Mouse (Mus musculus) retina, adult 2 months (tissue): Measurements from ENCODE around the gene Tmem200c.

Experiments
- DNase-seq: peaks from one replicate; pipeline ENCODE4 v3.0.0-alpha.2; 2012; ENCODE audit warnings: low read depth, low spot score

Gene Tmem200c

DNA sequence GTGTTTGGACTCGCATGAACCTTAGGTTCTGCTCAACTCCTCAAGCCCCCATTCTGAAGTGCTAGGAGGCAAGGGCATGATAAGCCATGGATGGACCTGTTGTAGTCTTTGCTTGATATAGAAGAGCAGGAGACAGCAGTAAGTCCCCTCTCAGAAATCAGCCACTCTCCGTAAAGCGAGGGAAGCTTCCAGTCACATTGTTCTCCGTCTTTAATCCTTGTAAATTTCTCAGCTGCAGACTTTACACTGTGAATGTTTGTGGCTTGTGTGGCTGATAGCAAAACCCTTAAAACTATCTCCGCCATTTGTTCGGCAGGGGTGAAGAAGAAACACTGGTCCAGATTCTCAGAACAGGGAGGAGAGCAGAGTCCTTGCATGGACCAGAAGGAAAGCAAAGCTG, at the start of gene Tmem200c:
Gene Tmem200c, plus strand, starts transcription at position 301 of the 400 bp plus-strand sequence.
- DNase-seq = no peak

DNA sequence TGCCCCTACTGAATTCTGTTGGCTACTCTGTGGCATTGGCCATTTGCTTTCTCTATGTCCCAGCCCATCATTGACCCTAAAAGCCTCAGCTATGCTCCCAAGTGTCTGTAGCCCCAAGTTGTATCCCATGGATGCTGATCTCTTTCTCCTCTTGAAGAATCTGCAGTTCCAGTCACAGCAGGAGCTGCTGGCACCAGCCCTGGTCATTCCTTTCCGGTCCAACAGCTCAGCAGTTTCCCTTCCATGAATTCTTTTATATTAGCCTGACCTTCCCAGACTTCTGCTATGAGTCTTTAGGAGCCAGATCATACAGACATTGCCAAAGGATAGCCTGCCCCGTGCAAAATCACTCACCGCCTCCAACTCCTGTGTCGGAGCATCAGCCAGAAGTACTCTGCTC, 32.7 kb upstream of the Tmem200c start:
- DNase-seq = no peak

DNA sequence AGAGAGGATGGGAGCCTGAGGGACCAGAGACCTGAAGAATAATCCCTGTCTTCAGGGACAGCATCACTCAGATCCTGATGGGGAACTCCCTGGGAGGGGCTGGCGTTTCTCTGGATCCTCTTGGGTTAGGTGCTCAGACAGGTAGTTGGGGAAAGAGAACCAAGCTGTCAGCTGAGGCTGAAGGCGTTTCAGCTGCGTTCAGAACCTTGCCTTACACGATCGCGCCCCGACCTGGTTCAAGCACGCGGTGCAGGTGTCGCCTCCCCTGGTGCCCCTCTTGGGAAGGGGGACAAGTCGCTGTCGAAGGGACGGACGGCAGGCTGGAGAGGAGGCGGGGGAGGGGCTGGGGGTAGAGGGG, 10.2 kb downstream of the Tmem200c start:
- no peak for DNase-seq

DNA sequence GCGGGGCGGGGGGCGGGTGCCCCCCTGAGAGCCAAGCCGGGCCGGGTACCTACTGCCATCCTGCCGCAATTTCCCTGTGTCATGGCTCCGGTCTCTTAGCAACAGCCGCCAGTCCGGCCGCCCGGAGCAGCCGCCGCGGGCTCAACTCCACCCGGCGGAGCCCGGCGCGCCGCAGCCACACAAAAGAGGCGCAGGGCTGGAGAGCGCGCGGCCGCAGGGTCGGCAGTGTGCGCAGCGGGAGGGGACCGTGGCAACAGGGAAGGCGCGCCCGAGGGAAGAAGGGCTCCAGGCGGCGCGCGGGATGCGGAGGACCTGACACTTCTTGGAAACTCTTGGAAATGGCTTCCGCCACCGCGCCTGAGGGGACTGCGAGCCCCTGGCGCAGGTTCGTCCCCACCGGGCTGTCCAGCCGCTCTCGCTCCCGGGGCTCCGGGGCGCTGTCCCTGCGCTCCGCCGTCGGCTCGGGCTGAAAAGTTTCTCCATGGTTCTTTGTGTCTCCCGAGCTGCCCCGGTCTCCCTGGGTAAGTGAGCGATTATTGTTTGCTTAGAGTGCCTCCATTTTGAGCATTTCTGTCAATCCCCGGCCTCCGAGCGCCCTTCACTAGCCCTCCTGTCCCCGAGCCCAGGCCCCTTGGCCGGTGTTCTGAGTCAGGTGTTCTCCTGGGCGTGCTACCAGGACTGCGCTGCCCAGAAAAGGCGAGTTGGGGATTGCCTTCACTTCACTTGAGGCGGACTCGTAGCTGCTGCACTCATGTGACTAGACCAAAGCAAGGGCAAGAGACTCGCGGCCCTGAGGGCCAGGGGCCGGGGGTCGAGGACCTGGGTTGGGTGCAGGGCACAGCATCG, 10.8 kb downstream of the Tmem200c start:
- DNase-seq = no peak

DNA sequence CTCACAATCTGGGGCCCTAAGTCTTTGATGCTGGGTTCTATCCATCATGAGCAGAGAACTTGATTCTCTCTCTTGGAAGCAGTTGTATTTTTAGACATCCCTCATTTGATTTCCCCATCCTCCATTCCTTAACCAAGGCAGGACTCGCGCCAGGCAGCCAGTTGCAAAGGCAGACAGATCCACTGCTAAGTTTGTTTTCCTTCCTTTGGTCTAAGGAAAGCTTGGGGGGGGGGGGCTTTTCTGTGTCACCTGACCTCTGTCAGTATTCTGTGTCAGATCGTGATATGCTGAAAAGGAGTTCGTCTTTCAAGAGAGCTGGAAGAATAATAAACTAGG, 11.4 kb downstream of the Tmem200c start:
- DNase-seq = no peak

DNA sequence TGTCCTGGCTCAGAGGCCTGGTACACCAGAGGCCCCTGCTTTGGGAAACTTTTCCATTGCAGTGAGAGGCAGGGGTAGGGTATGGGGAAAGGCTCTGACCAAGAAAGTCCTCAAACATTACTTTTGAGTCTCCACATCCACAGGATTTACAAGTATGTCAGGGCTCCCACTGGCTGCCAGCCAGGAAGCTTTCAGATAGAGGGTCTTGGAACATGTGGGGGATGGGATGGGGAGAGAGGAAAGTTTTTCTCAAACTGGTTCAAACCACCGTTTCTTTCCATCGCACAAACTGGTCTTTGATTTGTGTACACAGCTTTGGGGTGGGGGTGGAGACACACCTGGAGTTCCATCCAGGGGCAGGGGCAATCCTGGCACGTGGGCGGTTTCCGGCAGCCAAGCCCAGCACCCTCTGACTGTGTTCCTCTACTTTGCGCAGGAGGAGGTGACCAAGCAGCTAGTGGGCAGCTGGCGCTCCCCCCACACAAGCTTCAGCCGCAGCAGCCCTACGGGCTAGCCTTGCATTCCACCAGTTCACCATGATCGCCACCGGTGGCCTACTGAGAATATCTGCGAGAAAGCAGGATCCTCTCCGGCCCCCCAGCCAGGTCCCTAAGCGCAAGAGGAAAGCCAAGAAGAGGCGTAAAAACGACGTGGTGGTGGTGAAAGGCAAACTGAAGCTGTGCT, 13.6 kb downstream of the Tmem200c start:
- no peak for DNase-seq

DNA sequence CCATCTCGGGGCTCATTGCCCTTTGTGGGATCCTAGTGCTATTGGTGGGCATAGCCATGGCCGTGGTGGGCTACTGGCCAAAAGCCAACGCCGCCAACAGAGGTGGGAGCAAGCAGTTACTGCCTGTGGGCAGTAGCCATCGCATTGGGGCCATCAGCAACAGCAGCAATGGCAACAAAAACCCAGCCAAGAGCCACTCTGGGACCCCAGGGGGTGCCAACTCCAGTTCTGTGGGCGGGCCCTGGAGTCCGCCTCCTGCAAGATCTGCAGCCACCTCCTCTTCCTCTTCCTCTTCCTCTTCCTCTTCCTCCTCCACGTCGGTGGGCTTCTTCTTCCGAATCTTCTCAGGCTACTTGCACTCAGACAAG, 14.1 kb downstream of the Tmem200c start:
- no peak for DNase-seq

DNA sequence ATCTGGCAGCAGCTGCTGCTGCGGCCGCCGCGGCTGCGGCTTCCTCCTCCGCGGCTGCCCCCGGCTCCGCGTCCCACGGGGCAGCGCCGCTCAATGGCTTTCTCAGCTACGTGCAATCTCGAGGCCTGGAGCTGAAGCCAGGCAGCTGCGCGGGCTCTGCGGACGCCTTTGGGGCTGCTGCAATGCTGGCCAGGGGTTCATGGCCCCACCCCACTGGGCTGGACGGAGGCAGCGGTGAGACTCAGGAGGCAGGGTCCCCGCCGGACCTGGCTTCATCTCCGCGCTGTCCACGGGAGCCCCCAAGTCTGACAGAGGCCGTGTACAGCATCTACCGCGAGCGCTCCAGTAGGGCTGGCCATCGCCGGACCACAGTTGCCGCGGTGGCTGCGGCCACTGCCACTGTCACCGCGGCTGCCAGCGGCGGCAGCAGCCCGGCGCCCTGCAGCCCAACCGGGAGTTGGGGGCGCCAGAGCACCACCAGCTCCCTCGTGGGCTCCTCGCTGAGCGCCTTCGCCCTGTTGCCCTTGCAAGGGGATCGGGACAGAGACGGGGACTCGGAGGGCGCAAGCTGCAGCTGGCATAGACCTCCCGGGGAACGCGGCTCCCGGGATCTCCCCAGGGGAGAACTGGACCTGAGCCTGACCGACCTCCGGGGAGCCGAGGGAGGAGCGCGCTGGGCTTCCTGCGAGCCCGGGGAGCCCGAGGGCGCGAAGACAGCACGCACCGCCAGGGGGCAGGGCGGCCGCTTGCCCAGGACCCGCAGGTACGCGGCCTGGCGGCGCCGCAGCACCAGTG, 14.9 kb downstream of the Tmem200c start:
- no peak for DNase-seq

DNA sequence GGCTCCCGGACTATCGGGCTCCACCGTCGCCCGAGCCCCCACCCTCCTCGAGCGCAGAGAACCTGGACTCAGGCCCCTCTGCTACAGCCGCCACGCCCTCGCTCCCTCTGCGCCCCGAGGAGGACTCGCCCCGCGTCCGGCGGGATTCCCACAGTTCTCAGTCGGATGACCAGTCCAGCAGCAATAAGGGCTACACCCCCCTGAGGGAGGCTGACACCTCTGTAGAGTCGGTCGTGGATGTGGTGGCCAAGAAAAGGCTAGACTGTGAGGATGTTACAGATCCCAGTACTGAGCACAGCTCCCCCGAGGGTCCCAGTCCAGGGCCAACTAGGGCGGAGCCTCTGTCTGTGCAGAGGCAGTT, 15.4 kb downstream of the Tmem200c start:
- no peak for DNase-seq

DNA sequence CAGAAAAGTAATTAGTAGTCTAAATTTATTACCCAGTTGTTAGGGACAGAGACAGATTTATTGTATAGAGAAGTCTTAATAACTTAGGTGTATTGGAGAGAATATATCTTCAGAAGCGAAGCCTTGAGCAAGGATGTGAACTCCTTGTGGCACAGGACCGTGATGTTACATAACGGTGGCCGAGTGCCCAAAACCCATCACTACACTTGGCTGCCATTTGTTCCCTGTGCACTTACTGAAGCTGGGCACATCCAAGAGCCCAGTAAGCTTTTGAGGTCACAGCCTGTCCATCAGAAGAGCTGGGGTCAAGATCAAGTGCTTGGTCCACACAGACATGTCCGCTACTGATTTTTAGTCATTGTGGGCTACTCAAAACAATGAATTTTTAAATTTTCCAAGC, 19.5 kb downstream of the Tmem200c start:
- no peak for DNase-seq

DNA sequence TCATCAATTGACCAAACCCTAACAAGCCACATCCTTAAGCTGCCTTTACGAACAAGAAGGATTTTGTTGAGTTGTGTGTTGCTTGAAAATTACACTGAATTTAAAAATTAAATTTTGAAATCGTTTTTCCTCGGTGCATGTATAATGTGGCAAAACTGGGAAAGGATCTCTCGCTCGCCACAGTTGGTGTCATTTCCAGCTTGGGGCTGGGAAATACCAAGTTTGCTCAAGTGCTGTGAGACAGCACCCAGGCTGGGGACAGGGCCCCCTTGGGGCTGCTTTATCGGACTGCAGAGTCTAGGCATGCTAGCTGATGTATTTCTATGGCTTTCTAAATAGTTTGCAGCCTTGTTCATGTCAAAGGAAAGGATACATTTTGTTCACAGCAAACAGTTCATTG, 22.3 kb downstream of the Tmem200c start:
- no peak for DNase-seq

DNA sequence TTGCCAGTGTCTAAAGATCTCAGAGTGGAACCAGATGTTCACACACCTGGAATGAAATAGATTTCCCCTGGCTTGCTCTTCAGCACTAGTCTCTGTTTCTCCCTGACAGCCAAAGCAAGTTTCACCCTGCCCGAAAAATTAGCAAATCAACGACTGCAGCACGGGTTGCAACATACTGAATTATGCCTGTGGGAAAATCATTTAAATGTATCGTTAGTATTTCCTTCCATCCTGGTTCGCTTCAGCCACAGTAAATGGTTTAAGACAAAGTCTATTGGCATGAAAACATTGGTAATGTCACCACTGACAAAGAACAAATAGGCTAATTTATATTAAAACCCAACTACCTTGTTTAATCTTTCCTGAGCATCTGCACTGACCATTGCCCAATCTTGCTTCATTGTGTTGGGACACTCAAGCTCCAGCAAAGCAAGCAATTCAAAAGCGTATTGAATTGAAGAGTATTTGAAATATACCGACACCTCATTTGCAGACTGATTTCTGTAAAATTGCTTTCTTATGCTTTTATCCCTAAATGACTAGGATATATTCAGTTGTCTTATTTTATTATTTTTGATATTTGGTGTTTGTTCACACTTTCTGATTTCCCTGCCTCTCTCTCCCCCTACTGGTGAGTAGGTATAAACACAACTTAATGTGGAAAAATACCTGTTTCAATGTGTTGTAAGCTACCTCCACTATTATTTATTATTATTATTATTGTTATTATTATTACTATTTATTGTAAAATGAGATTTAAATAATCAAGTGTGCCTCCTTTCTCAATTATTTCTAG, 25.9 kb downstream of the Tmem200c start:
- no peak for DNase-seq

DNA sequence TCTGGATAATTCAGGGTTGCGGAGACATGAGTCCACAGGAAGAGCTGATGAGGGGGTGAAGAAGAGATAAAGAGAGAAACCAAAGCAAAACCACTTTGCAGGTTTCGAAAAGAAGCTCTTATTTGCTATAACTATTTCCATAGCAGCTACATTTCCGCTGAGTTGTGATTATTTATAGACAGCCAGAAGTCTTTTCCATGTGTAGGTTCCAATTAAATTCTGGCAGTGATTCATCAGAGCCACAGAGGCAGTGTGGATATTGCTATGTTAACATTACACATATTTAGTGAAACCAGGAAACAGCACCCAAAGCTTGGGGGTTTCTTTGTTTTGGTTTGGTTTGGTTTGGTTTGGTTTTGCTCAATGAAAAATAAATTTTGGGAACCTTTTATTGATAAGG, 37.8 kb downstream of the Tmem200c start:
- DNase-seq = no peak

DNA sequence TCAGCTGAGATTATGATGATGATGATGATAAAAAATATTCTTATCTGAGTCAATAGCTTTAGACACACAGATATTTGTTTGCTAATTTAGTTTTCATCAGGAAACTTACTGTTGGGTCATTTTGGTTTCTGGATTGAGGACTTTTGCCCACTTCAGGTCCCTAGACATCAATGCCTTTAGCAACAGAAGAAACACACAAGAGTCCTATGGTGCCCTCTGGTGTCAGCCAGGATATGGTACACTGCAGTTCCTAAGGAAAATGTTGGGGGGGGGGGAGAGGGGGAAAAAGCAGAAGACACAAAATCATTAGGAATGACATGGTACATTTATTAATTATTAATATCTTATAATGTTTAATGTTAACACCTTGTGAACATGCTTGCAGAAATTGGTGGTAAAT, 42.0 kb downstream of the Tmem200c start:
- no peak for DNase-seq

DNA sequence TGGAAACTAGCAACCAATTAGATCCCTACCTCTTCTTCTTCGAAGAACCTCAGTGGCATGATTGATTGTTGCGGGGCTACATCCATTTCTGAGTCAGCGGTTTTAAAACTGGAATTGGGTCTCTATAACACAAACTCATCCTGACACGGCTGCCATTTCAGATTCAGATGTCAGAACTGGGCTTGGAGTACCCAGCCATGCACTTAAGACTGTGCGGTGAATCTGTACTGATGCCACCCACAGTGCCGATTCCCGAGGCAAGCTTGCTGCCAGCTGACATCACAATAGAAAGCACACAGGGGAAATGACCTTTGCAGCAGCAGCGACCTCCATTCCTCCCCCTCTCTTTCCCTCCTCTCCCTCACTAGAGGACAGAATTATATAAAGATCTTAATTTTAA, 47.6 kb downstream of the Tmem200c start:
- no peak for DNase-seq

DNA sequence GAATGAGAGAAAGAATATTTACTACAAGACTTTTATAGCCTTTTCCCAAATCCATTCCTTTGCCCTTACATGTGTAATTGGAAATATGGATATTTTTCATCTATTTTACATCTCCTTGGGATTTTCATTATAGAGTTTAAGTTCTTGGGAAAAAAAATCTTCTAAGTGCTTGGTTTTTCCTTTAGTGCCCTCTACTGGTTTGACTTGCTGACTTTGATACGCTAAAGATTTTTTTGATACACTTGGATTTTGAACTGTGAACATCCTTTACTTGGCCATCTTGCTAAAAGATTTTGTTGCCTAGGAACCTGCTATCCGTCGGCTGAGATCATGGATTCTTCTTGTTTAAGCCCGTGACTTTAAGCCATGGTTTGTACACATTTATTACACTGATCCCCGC, 48.8 kb downstream of the Tmem200c start:
- DNase-seq = no peak

DNA sequence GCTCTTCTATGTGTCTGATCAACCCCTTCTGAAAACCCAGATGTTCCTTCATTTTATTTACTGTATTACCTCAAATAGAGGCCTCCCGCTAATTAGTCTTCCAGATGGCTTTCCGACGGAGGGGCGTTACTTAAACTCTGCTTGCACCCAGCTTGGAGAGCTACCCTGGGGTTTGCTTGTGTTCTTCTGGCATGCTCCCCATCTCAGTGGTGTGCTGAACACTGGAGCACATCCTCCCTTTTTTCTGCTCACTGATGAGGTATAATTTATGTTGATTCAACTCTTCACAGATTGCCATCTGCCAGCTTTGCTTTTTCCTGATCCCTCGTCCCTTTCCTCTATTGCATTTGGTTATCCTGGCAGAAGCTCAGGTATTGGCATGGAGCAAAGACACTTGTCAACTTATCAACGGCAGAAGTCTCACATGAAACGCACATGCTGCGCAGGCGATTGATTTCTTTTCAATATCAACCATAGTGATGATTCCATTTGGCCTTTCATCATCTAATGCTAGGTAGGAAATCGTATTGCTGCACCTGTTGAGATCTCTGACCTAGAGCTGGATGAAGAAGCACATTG, 49.6 kb downstream of the Tmem200c start:
- no peak for DNase-seq

DNA sequence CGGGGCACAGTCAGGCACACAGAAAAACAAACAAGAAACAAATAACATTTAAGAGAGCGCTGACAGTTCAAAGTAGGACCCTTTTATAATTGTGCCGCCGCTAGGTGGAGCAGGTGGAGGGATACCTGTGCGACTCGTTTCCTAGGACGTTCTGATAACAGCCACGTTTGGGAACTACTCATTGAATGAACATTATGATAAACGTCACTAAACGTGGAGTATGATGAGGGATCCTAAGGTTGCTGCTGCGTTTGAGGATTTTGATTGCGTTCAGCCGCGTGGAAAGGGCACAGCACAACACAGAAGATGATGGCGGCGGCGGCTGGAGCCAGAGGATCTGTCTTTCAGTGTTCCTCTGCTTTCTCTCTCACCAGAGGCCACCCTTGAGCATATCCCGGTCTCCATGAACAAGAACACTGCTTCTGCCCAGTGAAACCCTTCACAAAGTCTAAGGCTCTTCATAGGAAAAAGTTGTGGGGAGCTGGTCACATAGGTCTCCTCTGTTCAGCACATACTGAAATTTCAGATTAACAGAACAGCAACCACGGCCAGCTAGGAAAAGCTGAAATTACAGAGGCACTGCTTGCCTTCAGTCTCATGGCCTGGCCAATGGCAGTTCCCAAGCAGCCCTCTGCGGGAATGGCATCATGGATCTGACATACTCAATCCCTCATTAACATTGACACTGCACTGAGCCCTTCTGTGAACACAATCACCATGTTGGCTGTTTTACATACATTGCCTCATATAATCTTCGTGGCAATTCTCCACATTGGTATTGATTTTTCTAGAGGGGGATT, 55.5 kb downstream of the Tmem200c start:
- DNase-seq = peak; percentile 32

DNA sequence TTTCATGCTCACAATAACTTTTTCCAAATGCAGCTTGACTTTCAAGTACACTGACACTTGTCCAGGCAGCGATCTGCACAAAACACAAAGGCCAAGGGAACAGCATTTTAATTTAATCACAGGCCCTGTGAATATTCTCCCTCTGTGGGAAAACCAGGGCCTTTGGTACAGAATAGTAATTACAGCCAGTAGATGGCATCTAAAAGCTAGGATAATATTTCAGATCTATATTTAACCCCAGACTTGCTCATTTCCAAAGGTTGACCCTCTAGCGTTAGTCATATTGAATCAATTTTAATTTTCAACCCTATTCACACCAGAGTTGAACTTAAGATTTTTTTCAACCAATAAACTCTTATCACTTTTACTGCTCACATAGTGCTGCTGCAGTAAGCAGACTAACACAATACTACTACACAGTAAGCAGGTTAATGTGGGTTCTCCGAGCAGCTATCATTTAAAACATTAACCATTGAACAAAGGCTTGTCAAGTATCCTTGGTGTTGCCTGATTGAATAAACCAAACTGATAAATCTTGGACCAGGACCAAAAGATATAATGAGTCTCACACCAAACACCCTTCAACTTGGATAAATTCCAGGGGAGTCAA, 57.2 kb downstream of the Tmem200c start:
- DNase-seq = no peak

DNA sequence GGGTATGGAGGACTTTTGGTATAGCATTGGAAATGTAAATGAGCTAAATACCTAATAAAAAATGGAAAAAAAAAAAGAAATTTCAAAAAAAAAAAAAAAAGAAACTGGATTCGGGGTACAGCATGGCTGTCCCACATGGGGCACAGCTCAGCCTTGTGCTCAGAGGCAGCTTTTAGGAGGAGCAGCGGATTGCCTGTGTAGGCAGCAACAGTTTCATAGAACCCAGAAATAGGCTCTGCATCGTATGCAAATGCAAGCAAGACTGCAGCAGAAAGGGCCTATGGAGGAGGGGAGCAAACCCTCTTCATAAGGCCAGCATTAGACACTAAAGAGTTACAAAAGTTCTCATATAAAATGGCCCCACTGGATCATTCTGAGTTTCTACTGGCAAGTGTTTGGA, 64.2 kb downstream of the Tmem200c start:
- no peak for DNase-seq
